Mouse (Mus musculus) neural tube, embryonic 11.5 days (tissue): ENCODE measurements around the gene Gpr39. TPM values are rescaled to one million over a fixed set of nuclear protein-coding genes. Genes with fewer than 3 reads are reported as not detected.

Experiments
- ATAC-seq: fragments of 200-750 bp; cut with Nextera tagmentation; 2 replicates; pipeline ENCODE4 v1.8.0; 2017; ENCODE audit warnings: moderate number of reproducible peaks, mild to moderate bottlenecking, moderate TSS enrichment, moderate library complexity; ENCODE audit not compliant: insufficient read depth, low FRiP score, low TSS enrichment
- DNase-seq: peaks from one replicate; pipeline ENCODE4 v3.0.0-alpha.2; 2015; ENCODE audit warnings: low spot score
- H3K27ac ChIP-seq: fragments of 300-500 bp; sonication (generic); 2 replicates; pipeline ENCODE4 v1.5.1; 2014; ENCODE audit warnings: low read depth, mild to moderate bottlenecking, low read length
- H3K27me3 ChIP-seq: fragments of 300-500 bp; sonication (generic); 2 replicates; pipeline ENCODE4 v1.6.1; 2014; ENCODE audit warnings: mild to moderate bottlenecking, low read length, mixed read lengths; ENCODE audit not compliant: control insufficient read depth, insufficient read depth
- H3K36me3 ChIP-seq: fragments of 300-500 bp; sonication (generic); 2 replicates; pipeline ENCODE4 v1.6.1; 2014; ENCODE audit warnings: mild to moderate bottlenecking, low read length, moderate library complexity, mixed read lengths; ENCODE audit not compliant: control insufficient read depth, insufficient read depth
- H3K4me1 ChIP-seq: fragments of 300-500 bp; sonication (generic); 2 replicates; pipeline ENCODE4 v1.6.1; 2014; ENCODE audit warnings: low read length, mixed read lengths; ENCODE audit not compliant: control insufficient read depth, insufficient read depth
- H3K4me2 ChIP-seq: fragments of 300-500 bp; sonication (generic); 2 replicates; pipeline ENCODE4 v1.6.1; 2014; ENCODE audit warnings: low read depth, mild to moderate bottlenecking, moderate library complexity
- H3K4me3 ChIP-seq: fragments of 300-500 bp; sonication (generic); 2 replicates; pipeline ENCODE4 v1.5.1; 2014; ENCODE audit warnings: low read depth, low read length
- H3K9ac ChIP-seq: fragments of 300-500 bp; sonication (generic); 2 replicates; pipeline ENCODE4 v1.6.1; 2014; ENCODE audit warnings: mild to moderate bottlenecking, low read length
- H3K9me3 ChIP-seq: fragments of 300-500 bp; sonication (generic); 2 replicates; pipeline ENCODE4 v1.6.1; 2016; ENCODE audit warnings: low read length; ENCODE audit not compliant: control insufficient read depth
- WGBS: fragments of 180-500 bp; shearing (Covaris S2); extraction: QIAGEN DNeasy Blood & Tissue Kit; methylation state at CpG from one replicate; pipeline ENCODE4 v1.1.7; 2014; 5-methylcytosine and 5-hydroxymethylcytosine counted together
- polyA plus RNA-seq: library from polyadenylated mRNA; unstranded; fragments of >200 nt; fragmentation: Nextera tagmentation; extraction: Ambion mirVana; gene quantifications from 2 replicates; pipeline ENCODE4 v1.2.1, GENCODE M21; 2014

The Gpr39 gene
- polyA plus RNA-seq, 1 experiment from 2014 or later, result not detected

DNA sequence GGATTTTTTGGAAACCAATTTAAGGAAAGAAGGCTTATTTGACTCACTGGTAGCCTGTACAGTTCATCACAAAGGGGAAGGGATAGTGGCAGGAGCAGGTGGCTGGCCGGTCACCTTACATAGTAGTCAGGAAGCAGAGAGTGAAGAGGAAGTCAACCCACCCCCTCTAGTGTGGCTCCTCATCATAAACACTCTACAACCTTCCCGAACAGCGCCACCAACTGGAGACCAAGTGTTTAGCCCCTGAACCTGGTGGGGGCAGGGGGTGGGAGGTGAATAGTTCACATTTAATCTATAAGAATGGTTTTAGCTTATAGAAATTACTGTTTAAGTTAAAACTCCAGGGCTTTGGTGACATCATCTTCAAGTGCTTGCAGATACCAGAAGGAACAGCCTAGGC, 28.6 kb downstream of the Gpr39 start:
- H3K27ac ChIP-seq, result no peak overlapping the region
- WGBS, result 83% methylated on average over 3 of the region's 3 CpGs
- no peaks in the 10 kb centered on the region for H3K36me3 ChIP-seq
- DNase-seq, result no peak
- no peak overlapping the region for H3K4me3 ChIP-seq
- no peaks in the 10 kb centered on the region for H3K9me3 ChIP-seq
- H3K4me2 ChIP-seq, result no peak overlapping the region
- no peaks in the 10 kb centered on the region for H3K4me1 ChIP-seq
- H3K9ac ChIP-seq, result no peak overlapping the region
- ATAC-seq, result no peak
- H3K27me3 ChIP-seq, result no peaks in the 10 kb centered on the region

DNA sequence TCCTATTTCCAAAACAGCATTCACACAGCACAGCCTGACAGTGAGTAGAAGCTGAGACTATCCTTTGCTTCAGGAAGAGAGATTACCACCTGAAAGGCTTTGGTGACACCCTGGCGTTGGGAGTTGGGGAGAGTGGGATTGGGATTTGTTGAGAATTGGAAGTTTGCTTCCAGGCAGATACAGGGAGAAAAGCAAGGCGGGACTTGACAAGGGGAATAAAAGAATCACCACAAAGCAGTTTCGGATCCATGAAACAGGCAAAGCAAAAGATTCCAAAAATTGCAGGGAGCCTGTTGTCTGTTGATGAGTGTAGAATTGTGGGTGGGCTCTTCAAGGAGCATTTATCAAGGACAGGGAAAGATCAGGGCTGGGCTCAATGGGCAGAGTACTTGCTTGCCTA, 38.5 kb downstream of the Gpr39 start:
- Histone ChIP-seq H3K9me3 (no peaks in the 10 kb centered on the region), H3K27ac (no peak overlapping the region), H3K4me2 (no peak overlapping the region), H3K27me3 (no peaks in the 10 kb centered on the region), H3K4me1 (no peaks in the 10 kb centered on the region), H3K36me3 (no peaks in the 10 kb centered on the region), H3K9ac (no peak overlapping the region), H3K4me3 (no peak overlapping the region)
- DNase-seq (no peak), ATAC-seq (no peak)
- 81% methylated on average over 3 of the region's 3 CpGs for WGBS

DNA sequence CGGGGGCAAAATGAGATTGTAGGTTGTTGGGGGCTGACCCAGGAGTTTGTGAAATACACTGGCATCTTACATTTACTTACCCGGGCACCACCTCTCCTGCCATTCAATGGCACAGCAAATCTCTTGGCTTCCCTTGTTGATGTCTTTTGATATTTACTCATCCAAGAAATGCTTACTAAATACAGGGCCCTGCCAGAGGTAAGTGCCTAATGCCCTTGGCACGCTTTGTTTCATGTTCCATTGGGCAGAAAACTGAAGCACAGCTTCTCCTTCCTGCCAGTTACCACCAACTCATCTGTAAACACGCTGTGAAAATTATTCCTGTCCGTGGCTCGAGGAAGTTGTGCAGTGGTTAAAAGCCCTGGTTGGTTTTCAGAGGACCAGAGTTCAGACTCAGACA, 39.4 kb downstream of the Gpr39 start:
- H3K9ac ChIP-seq, result no peak overlapping the region
- no peak overlapping the region for H3K27ac ChIP-seq
- no peak overlapping the region for H3K4me2 ChIP-seq
- DNase-seq, result no peak
- H3K36me3 ChIP-seq, result no peaks in the 10 kb centered on the region
- no peaks in the 10 kb centered on the region for H3K9me3 ChIP-seq
- H3K27me3 ChIP-seq, result no peaks in the 10 kb centered on the region
- ATAC-seq, result no peak
- WGBS, result 85% methylated on average over 6 of the region's 6 CpGs
- H3K4me1 ChIP-seq, result no peaks in the 10 kb centered on the region
- H3K4me3 ChIP-seq, result no peak overlapping the region

DNA sequence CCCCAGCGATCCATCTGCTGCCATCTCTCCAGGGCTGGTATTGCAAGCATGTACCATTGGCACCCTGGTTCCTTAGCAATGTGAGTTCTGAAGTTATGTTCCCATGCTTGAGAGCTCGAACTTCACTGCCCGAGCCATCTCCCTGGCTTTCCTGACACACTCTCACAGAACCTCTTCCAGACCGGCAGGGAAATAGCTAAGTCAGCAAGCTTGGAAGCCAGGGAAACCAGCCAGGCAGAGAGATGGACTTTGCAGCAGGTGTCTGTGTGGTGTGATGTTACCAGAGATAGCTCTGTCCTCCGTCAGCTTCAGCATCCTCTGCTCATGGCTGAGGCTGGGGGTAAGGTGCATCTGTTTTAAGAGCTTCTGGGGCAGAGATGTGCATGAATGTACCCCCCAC, 41.1 kb downstream of the Gpr39 start:
- no peaks in the 10 kb centered on the region for H3K27me3 ChIP-seq
- H3K27ac ChIP-seq, result no peak overlapping the region
- DNase-seq, result no peak
- H3K36me3 ChIP-seq, result no peaks in the 10 kb centered on the region
- no peaks in the 10 kb centered on the region for H3K4me1 ChIP-seq
- no peak overlapping the region for H3K4me2 ChIP-seq
- H3K9me3 ChIP-seq, result no peaks in the 10 kb centered on the region
- H3K4me3 ChIP-seq, result no peak overlapping the region
- WGBS, result 91% methylated on average over 5 of the region's 5 CpGs
- ATAC-seq, result no peak
- no peak overlapping the region for H3K9ac ChIP-seq

DNA sequence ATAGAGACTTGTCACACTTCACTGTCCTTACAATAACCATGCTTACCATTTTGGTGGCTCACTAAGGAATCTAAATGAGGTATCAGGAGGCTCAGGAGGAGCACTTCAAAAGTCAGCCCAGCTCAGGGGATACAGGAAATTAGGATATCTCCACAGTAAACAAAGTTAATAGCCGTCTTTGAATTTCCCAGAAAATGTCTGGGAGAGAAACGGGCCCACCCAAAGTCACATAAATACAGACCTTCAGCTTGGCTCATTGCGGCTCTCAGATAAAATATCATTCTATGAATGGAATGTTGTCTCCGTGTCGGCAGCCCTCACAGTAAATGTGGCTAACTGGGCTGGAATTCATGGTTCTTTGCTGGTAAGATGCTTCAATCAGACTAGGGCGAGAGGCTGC, 42.3 kb downstream of the Gpr39 start:
- Histone ChIP-seq H3K9ac (no peak overlapping the region), H3K27me3 (no peaks in the 10 kb centered on the region), H3K27ac (no peak overlapping the region), H3K4me2 (no peak overlapping the region), H3K4me1 (no peaks in the 10 kb centered on the region), H3K36me3 (no peaks in the 10 kb centered on the region), H3K9me3 (no peaks in the 10 kb centered on the region), H3K4me3 (no peak overlapping the region)
- no peak for DNase-seq
- WGBS, result 91% methylated on average over 6 of the region's 6 CpGs
- ATAC-seq, result no peak

DNA sequence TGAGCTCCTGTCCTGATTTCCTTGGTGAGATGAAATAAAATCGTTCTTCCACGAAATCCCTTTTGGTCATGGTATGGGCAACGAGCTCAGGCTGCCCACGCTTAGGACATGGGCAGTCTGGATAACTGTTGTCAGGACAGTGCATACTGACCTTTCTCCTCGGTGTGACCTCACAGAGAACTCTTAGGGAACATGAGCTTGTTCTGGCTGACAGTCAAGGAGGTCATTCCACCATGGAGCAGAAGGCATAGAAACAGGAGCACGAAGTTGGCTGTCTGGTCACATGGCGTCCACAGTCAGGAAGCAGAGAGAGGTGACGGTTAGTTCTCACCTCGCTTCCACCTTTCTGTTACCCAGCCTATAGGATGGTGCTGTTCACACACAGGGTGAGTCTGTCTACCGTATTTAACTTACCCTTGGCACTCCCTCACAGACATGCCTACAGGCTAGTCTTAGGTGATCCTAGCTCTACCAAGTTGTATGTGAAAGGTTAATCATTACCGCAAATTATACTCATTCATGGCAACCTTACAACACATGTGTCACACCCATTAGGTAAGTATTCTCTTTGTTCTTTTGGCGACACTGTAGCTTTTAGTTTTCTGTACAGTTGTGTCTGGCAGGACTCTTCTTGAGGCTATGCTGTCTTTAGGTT, 44.4 kb downstream of the Gpr39 start:
- Histone ChIP-seq H3K4me1 (no peaks in the 10 kb centered on the region), H3K27me3 (no peaks in the 10 kb centered on the region), H3K27ac (no peak overlapping the region), H3K9me3 (no peaks in the 10 kb centered on the region), H3K4me3 (no peak overlapping the region), H3K4me2 (no peak overlapping the region), H3K36me3 (no peaks in the 10 kb centered on the region), H3K9ac (no peak overlapping the region)
- 92% methylated on average over 12 of the region's 12 CpGs for WGBS
- ATAC-seq (no peak), DNase-seq (no peak)

DNA sequence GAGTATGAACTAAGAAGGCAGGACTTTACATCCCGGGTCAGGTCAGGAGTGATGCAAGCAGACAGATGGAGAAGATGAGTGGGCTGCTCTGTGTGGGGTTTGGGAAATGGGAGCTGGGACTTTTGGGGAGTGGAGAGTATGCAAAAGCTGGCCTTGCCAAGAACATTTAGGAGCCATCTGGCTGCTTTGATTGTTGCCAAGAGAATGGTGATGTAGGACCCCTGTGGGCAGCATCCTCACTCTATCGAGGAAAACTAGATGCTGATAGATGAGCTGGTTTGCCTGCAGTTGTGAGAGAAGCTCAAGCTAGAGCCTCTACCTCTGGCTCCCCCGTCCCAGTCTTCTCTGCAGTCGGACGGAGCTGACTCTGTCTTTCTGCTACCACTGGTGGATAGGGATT, 47.5 kb downstream of the Gpr39 start:
- Histone ChIP-seq H3K27ac (no peak overlapping the region), H3K9ac (no peak overlapping the region), H3K36me3 (no peaks in the 10 kb centered on the region), H3K4me2 (no peak overlapping the region), H3K4me3 (no peak overlapping the region), H3K27me3 (no peaks in the 10 kb centered on the region), H3K4me1 (no peaks in the 10 kb centered on the region), H3K9me3 (no peaks in the 10 kb centered on the region)
- DNase-seq, result no peak
- no peak for ATAC-seq
- whole genome bisulfite sequencing, result 78% methylated on average over 5 of the region's 5 CpGs

DNA sequence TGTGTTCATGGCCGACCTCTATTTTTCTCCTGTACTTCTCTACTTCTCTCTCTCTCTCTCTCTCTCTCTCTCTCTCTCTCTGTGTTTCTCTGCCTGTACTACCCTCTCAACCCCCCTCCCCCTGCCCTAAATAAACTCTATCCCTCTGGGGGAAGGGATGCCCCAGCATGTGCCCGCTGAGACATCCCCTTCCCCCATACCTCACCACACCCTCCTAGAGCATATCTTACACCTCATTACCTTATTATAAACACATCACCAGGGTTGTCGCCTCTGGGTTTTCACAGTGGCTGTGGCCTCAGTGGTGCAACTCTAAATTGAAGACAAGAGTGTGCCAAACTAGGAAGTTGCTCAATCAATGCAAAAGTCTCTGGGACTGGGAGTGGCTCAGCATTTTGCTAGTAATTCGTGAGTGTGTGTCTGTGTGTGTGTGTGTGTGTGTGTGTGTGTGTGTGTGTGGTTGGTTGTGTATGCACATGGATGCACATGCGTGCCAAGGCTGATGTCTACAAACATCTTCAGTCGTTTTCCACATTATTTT, 52.3 kb downstream of the Gpr39 start:
- no peak overlapping the region for H3K27ac ChIP-seq
- no peak overlapping the region for H3K9ac ChIP-seq
- no peak for ATAC-seq
- 71% methylated on average over 6 of the region's 6 CpGs for WGBS
- no peaks in the 10 kb centered on the region for H3K9me3 ChIP-seq
- H3K36me3 ChIP-seq, result no peaks in the 10 kb centered on the region
- DNase-seq, result no peak
- no peaks in the 10 kb centered on the region for H3K27me3 ChIP-seq
- no peaks in the 10 kb centered on the region for H3K4me1 ChIP-seq
- H3K4me3 ChIP-seq, result no peak overlapping the region
- H3K4me2 ChIP-seq, result no peak overlapping the region

DNA sequence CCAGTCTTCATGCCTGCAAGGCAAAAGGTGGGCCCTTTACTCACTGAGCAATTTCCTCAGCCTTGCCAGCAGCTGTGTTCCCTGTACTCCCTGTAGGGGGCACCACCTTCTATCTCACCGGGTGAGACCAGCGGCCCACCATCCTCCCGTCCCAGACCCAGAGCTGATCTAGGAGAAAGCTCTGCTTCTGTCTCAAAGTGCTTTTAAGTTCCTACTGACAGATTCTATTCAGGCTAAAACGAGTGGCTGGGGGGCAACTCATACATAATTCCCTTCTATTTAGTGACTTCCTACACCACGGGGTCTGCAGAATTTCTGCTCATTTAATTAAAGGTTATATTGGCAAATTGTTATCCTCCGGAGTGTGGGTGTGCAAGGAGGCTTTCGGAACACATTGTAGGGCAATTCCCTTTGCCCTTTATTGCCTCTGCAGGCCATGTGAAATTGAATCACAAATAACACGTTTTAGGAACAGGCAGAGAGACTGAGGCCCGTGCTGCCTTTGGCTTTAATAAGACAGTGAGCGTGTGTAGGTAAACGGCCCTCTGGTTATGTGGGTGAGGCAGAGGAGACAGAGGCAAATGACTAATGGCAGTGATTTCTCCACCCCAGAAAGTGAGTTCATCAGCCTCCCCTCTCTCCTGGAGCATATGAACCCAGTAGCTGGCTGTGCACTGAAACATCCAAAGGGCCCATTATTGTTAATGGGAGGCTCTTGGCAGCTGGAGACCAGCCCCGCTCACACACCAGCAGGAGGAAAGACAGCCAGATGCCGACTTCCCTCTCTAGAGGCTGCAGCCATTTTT, 53.1 kb downstream of the Gpr39 start:
- H3K27me3 ChIP-seq, result no peaks in the 10 kb centered on the region
- 54% methylated on average over 13 of the region's 13 CpGs for WGBS
- no peaks in the 10 kb centered on the region for H3K4me1 ChIP-seq
- no peaks in the 10 kb centered on the region for H3K36me3 ChIP-seq
- DNase-seq (peak; percentile 36), ATAC-seq (no peak)
- no peak overlapping the region for H3K4me3 ChIP-seq
- no peak overlapping the region for H3K27ac ChIP-seq
- H3K9me3 ChIP-seq, result no peaks in the 10 kb centered on the region
- H3K4me2 ChIP-seq, result no peak overlapping the region
- H3K9ac ChIP-seq, result no peak overlapping the region
